Mouse (Mus musculus) embryonic facial prominence, embryonic 13.5 days (tissue): Measurements from ENCODE around the gene Cryba4. TPM values are rescaled to one million over a fixed set of nuclear protein-coding genes. Genes with fewer than 3 reads are reported as not detected.

ENCODE experiments used
- ATAC-seq: fragments of 200-750 bp; cut with Nextera tagmentation; 2 replicates; pipeline ENCODE4 v1.8.0; 2017; ENCODE audit warnings: low read depth; ENCODE audit not compliant: insufficient number of reproducible peaks, insufficient read depth, low FRiP score, low TSS enrichment
- H3K27ac ChIP-seq: fragments of 300-500 bp; sonication (generic); 2 replicates; pipeline ENCODE4 v1.5.1; 2015; ENCODE audit warnings: moderate library complexity, mild to moderate bottlenecking, inconsistent platforms
- H3K27me3 ChIP-seq: fragments of 300-500 bp; sonication (generic); 2 replicates; pipeline ENCODE4 v1.6.1; 2015; ENCODE audit warnings: mild to moderate bottlenecking, inconsistent platforms
- H3K36me3 ChIP-seq: fragments of 300-500 bp; sonication (generic); 2 replicates; pipeline ENCODE4 v1.6.1; 2015; ENCODE audit warnings: mild to moderate bottlenecking, inconsistent platforms
- H3K4me1 ChIP-seq: fragments of 300-500 bp; sonication (generic); 2 replicates; pipeline ENCODE4 v1.6.1; 2015; ENCODE audit warnings: inconsistent platforms
- H3K4me2 ChIP-seq: fragments of 300-500 bp; sonication (generic); 2 replicates; pipeline ENCODE4 v1.6.1; 2015; ENCODE audit warnings: moderate library complexity, mild to moderate bottlenecking, inconsistent platforms
- H3K4me3 ChIP-seq: fragments of 300-500 bp; sonication (generic); 2 replicates; pipeline ENCODE4 v1.5.1; 2015; ENCODE audit warnings: mild to moderate bottlenecking, inconsistent platforms
- H3K9ac ChIP-seq: fragments of 300-500 bp; sonication (generic); 2 replicates; pipeline ENCODE4 v1.6.1; 2015; ENCODE audit warnings: mild to moderate bottlenecking, inconsistent platforms
- H3K9me3 ChIP-seq: fragments of 300-500 bp; sonication (generic); 2 replicates; pipeline ENCODE4 v1.6.1; 2016; ENCODE audit warnings: inconsistent platforms
- WGBS: fragments of 180-500 bp; shearing (Covaris S2); methylation state at CpG from one replicate; pipeline ENCODE4 v1.1.7; 2015; ENCODE audit warnings: mixed read lengths; 5-methylcytosine and 5-hydroxymethylcytosine counted together
- polyA plus RNA-seq: library from polyadenylated mRNA; unstranded; fragments of >200 nt; fragmentation: Nextera tagmentation; extraction: Ambion mirVana; gene quantifications from 2 replicates; pipeline ENCODE4 v1.2.1, GENCODE M21; 2015

Cryba4 gene
- polyA plus RNA-seq, 1 experiment from 2014 or later = 1.9 TPM

DNA sequence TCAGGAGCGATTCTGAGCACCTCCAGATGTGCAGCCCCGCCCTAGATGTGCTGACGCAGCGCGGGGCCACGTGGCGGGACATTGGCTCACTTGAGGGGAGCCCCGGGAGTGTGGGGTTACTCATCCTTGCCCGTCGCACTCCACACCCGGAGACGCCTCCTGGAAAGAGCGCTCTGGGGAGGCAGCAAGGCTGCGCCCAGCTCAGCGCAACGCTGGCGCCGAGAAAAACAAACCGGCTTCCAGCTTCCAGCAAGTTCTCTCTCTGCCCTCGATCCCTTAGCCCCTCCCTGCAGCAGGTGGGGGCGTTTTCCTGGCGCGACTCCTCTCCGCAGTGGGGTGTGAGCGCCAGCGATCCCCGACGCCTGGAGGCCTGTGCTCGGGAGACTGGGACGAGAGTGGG, 25.0 kb downstream of the Cryba4 start:
- ATAC-seq = peak; percentile 50; the same call in 1 of the 2 replicates
- H3K27ac ChIP-seq = no peak overlapping the region
- no peaks in the 10 kb centered on the region for H3K9me3 ChIP-seq

DNA sequence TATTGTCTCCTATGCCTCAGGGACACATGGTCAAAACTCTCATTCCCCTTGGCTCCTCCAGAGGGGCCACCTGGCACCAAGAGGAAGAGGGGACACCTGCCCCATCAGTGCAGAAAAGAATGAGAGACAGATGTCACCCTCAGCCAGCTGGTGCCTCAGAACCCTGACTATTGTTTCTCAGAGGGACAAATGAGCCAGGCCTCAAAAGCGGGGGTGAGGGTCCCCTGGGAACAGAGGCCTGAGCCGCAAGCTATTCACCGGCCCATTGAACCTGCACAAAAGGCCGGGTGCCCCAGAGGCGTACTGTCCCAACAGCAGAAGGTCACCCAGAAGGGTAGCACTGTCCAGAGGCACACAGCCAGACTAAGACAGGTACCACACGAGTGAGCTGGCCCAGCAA, 26.7 kb downstream of the Cryba4 start:
- H3K4me2 ChIP-seq = no peak overlapping the region
- H3K27ac ChIP-seq = no peak overlapping the region
- H3K36me3 ChIP-seq = no peaks in the 10 kb centered on the region
- WGBS = 61% methylated on average over 6 of the region's 6 CpGs
- no peaks in the 10 kb centered on the region for H3K9me3 ChIP-seq
- no peak overlapping the region; the same call in 1 of the 2 replicates for H3K9ac ChIP-seq
- H3K4me1 ChIP-seq = peaks cover 24% of the 10 kb centered on the region
- peaks cover 62% of the 10 kb centered on the region for H3K27me3 ChIP-seq
- H3K4me3 ChIP-seq = no peak overlapping the region
- no peak for ATAC-seq

More for the DNA sequence above, 25.0 kb downstream of the Cryba4 start:
- H3K4me2 ChIP-seq = peak overlapping the region; percentile 76
- no peaks in the 10 kb centered on the region for H3K36me3 ChIP-seq
- peaks cover 77% of the 10 kb centered on the region for H3K27me3 ChIP-seq
- peak overlapping the region; percentile 67 for H3K9ac ChIP-seq
- H3K4me1 ChIP-seq = peaks cover 24% of the 10 kb centered on the region
- H3K4me3 ChIP-seq = peak overlapping the region; percentile 48
- WGBS = under 1% methylated on average over 30 of the region's 30 CpGs

- H3K9me3 ChIP-seq = no peaks in the 10 kb centered on the region
- H3K4me1 ChIP-seq = peaks cover 11% of the 10 kb centered on the region
- H3K9ac ChIP-seq = no peak overlapping the region
- H3K4me3 ChIP-seq = no peak overlapping the region
- peaks cover 14% of the 10 kb centered on the region for H3K27me3 ChIP-seq
- H3K4me2 ChIP-seq = no peak overlapping the region
- WGBS = 86% methylated on average over 8 of the region's 8 CpGs
- no peak overlapping the region for H3K27ac ChIP-seq
- no peak for ATAC-seq
- no peaks in the 10 kb centered on the region for H3K36me3 ChIP-seq
Observed at GRCm38 (mm10) chr5:112220203-112220602, 32.1 kb downstream of the Cryba4 start.

DNA sequence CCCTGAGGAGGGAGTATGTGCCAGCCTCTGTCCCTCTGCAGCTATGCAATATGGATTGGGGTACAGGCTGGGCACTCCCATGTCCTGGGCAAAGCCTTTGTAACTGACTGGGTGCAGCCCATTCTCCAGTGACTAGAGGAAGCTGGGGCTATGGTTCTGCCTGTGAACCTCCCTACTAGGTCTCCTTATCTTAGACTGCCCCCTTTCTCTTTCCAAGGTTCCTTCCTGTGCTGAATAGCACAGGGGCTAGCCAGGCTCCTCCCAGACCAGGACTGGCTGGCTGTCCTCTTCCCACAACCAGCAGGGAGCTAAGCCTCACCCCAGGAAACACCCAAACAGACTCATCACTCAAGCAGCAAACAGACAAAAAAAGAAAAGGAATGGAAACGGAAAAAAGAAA, 32.9 kb downstream of the Cryba4 start:
- no peak overlapping the region for H3K4me2 ChIP-seq
- H3K27me3 ChIP-seq = peaks cover 6% of the 10 kb centered on the region; the same call in 1 of the 2 replicates
- H3K36me3 ChIP-seq = no peaks in the 10 kb centered on the region
- no peak overlapping the region for H3K9ac ChIP-seq
- peaks cover 17% of the 10 kb centered on the region for H3K4me1 ChIP-seq
- no peak overlapping the region for H3K27ac ChIP-seq
- H3K9me3 ChIP-seq = no peaks in the 10 kb centered on the region
- 24% methylated on average over 1 of the region's 1 CpGs for WGBS
- H3K4me3 ChIP-seq = no peak overlapping the region
- no peak for ATAC-seq

DNA sequence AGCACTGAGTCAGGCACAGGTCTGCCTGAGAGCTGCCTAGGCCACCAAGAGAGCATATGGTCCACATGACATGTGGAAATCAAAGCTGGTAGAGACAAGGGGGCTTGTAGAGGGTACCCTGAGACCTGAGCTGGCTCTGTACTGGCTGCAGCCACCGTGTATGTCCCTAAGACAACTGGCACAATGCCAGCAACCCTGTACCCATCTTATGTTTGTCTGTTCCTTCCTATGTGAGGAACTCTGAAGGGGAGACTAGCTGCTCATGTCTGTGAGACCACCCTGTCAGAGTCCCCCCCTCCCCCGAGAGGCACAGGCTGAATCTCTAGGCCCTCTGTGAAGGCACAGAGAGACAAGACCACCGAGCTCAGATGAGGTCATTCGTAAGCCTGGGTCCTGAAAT, 33.6 kb downstream of the Cryba4 start:
- Histone ChIP-seq H3K9ac (no peak overlapping the region), H3K4me1 (peaks cover 24% of the 10 kb centered on the region), H3K36me3 (no peaks in the 10 kb centered on the region), H3K4me2 (no peak overlapping the region), H3K4me3 (no peak overlapping the region), H3K27me3 (peaks cover 6% of the 10 kb centered on the region; the same call in 1 of the 2 replicates), H3K9me3 (no peaks in the 10 kb centered on the region), H3K27ac (no peak overlapping the region)
- ATAC-seq = no peak
- WGBS = 67% methylated on average over 4 of the region's 4 CpGs

- ATAC-seq = no peak
- Histone ChIP-seq H3K9me3 (no peaks in the 10 kb centered on the region), H3K4me1 (peaks cover 32% of the 10 kb centered on the region), H3K4me2 (no peak overlapping the region), H3K9ac (peak overlapping the region; percentile 32; the same call in 1 of the 2 replicates), H3K4me3 (no peak overlapping the region), H3K27ac (no peak overlapping the region), H3K36me3 (no peaks in the 10 kb centered on the region), H3K27me3 (peaks cover 6% of the 10 kb centered on the region; the same call in 1 of the 2 replicates)
- WGBS = 51% methylated on average over 22 of the region's 22 CpGs
Observed at GRCm38 (mm10) chr5:112217031-112217430, 35.3 kb downstream of the Cryba4 start.

DNA sequence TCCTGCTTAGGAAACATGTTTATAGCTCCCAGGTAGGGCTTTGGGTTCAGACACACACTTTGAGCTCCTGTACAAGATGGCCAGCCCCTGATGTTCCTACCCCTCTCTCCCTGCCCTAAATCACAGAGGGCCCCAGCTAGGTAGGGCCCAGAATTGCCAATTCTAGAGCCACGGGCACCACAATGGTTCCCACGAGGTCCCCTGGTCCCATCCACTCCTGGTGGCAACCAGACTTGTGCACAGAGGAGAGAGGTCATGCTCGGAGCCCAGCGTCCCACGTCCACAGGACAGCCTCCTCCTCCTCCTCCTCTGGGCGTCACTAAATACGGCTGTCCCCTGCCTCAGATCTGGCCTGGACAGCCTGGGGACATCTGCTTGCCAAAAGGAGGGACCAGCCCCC, 36.0 kb downstream of the Cryba4 start:
- no peak overlapping the region for H3K9ac ChIP-seq
- ATAC-seq = no peak; the same call in 1 of the 2 replicates
- H3K4me1 ChIP-seq = peaks cover 32% of the 10 kb centered on the region
- no peak overlapping the region; the same call in 1 of the 2 replicates for H3K27ac ChIP-seq
- no peaks in the 10 kb centered on the region for H3K36me3 ChIP-seq
- H3K4me2 ChIP-seq = no peak overlapping the region
- H3K27me3 ChIP-seq = peaks cover 6% of the 10 kb centered on the region; the same call in 1 of the 2 replicates
- no peak overlapping the region for H3K4me3 ChIP-seq
- WGBS = 74% methylated on average over 5 of the region's 7 CpGs
- no peaks in the 10 kb centered on the region for H3K9me3 ChIP-seq

DNA sequence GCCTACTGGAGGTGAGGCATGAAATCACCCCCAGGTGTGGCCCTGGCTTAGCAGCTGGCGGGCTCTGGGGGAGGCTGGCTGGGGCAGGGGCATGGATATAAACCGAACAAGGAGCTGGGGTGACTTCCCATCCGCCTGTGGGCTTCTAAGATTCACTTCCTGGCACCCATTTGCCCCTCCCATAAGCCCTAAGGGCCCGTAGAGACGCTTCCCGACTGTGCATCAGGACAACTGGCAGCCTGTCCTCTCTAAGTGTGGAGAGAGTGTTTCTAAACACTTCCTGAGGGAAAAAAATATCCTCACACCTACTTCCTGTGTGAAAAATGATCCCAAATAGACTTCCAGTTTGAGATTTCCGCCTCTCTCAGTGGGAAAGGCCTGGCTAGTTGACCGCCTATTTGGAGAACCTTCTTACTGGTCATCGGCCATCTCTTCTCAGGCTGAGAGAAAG, 36.5 kb downstream of the Cryba4 start:
- Histone ChIP-seq H3K27ac (peak overlapping the region; percentile 28; the same call in 1 of the 2 replicates), H3K4me1 (peaks cover 32% of the 10 kb centered on the region), H3K4me3 (no peak overlapping the region), H3K27me3 (peaks cover 6% of the 10 kb centered on the region; the same call in 1 of the 2 replicates), H3K36me3 (no peaks in the 10 kb centered on the region), H3K4me2 (peak overlapping the region; percentile 36), H3K9me3 (no peaks in the 10 kb centered on the region), H3K9ac (peak overlapping the region; percentile 46; the same call in 1 of the 2 replicates)
- 27% methylated on average over 9 of the region's 9 CpGs for WGBS
- no peak for ATAC-seq

DNA sequence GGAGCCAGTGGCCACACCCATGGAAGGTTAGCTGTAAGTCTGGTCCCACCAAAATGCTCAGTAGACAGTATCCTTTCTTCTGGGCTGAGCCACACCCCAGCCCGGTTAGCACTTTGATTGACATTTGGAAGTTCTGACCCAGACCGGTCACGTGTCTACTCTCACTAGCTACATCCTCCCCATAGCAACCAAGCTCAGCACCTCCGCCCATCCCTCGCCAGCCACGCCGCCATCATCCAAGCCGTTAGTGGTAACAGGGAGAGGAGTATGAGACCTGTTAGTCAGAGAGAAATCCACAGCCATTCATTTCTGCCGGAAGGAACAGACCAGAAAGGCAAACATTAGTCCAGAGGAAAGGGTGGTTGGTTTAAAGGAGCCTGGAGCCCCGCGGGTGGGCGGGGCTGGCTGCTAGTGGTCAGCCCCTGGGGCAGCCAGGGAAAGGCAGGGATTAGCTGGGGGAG, 37.0 kb downstream of the Cryba4 start:
- peak overlapping the region; percentile 36 for H3K4me2 ChIP-seq
- H3K27me3 ChIP-seq = peaks cover 6% of the 10 kb centered on the region; the same call in 1 of the 2 replicates
- H3K36me3 ChIP-seq = no peaks in the 10 kb centered on the region
- no peak for ATAC-seq
- peak overlapping the region; percentile 28; the same call in 1 of the 2 replicates for H3K27ac ChIP-seq
- no peak overlapping the region for H3K4me3 ChIP-seq
- H3K4me1 ChIP-seq = peaks cover 32% of the 10 kb centered on the region
- 12% methylated on average over 12 of the region's 12 CpGs for WGBS
- H3K9ac ChIP-seq = peak overlapping the region; percentile 46; the same call in 1 of the 2 replicates
- H3K9me3 ChIP-seq = no peaks in the 10 kb centered on the region

- ATAC-seq = no peak
- 2% methylated on average over 10 of the region's 10 CpGs for WGBS
- no peak overlapping the region for H3K27ac ChIP-seq
- H3K4me3 ChIP-seq = no peak overlapping the region
- no peaks in the 10 kb centered on the region for H3K36me3 ChIP-seq
- no peaks in the 10 kb centered on the region for H3K9me3 ChIP-seq
- peak overlapping the region; percentile 27 for H3K4me2 ChIP-seq
- H3K27me3 ChIP-seq = peaks cover 6% of the 10 kb centered on the region; the same call in 1 of the 2 replicates
- H3K4me1 ChIP-seq = peaks cover 29% of the 10 kb centered on the region
- no peak overlapping the region for H3K9ac ChIP-seq
Observed at GRCm38 (mm10) chr5:112214419-112214818, 37.9 kb downstream of the Cryba4 start.

- Histone ChIP-seq H3K4me2 (peak overlapping the region; percentile 27; the same call in 1 of the 2 replicates), H3K4me1 (peaks cover 29% of the 10 kb centered on the region), H3K9me3 (no peaks in the 10 kb centered on the region), H3K9ac (no peak overlapping the region), H3K27ac (no peak overlapping the region), H3K36me3 (no peaks in the 10 kb centered on the region), H3K27me3 (peaks cover 6% of the 10 kb centered on the region; the same call in 1 of the 2 replicates), H3K4me3 (no peak overlapping the region)
- WGBS = 32% methylated on average over 19 of the region's 19 CpGs
- no peak for ATAC-seq
Observed at GRCm38 (mm10) chr5:112213331-112214240, 38.7 kb downstream of the Cryba4 start.
